Comparison of ENCODE assay signal across 8 mouse cellular contexts in genomic region chr9:75070457-75071028, GRCm38 (mm10). TPM values are rescaled to one million over a fixed set of nuclear protein-coding genes. Genes with fewer than 3 reads are reported as not detected.
DNase-seq lines count a peak whose midpoint lies in the region; ATAC-seq lines count a peak whose summit lies in the region.

Gene Myo5a (plus strand): TSS chr9:75071015.

- peak within 1 kb of the TSS; percentile 92 for H3K4me2 ChIP-seq in embryonic facial prominence, embryonic 11.5 days (ENCODE audit: low read depth, low read length)
- peak within 1 kb of the TSS; percentile 98 for H3K4me2 ChIP-seq in liver, embryonic 11.5 days
- peak within 1 kb of the TSS; percentile 97 for H3K4me2 ChIP-seq in stomach, embryonic 15.5 days

- H3K9me3 ChIP-seq in embryonic facial prominence, embryonic 11.5 days (replicated peaks; ENCODE audit: control insufficient read depth, low read length) = no peaks in the 10 kb centered on the region
- H3K9me3 ChIP-seq in liver, embryonic 11.5 days (ENCODE audit: control insufficient read depth, low read length) = no peaks in the 10 kb centered on the region
- H3K9me3 ChIP-seq in stomach, embryonic 15.5 days = no peaks in the 10 kb centered on the region

- DNase-seq in frontal cortex, adult 2 months (ENCODE audit: extremely low spot score in 1 of 2, low spot score in 1 of 2) = no peak
- DNase-seq in frontal cortex, postnatal 10 days (ENCODE audit: low spot score in 2 of 2) = no peak
- peak; percentile 16 for DNase-seq in 3T3-L1 (ENCODE audit: low read depth, low spot score)
- no peak for DNase-seq in embryonic facial prominence, embryonic 11.5 days (ENCODE audit: low spot score)
- no peak for DNase-seq in liver, embryonic 11.5 days (ENCODE audit: low spot score)
- no peak for DNase-seq in T-cell, adult 2 months (ENCODE audit: low spot score)

- H3K27me3 ChIP-seq in embryonic facial prominence, embryonic 11.5 days (ENCODE audit: control insufficient read depth, insufficient read depth, low read length) = no peaks in the 10 kb centered on the region
- H3K27me3 ChIP-seq in liver, embryonic 11.5 days (replicated peaks; ENCODE audit: control insufficient read depth, insufficient read depth, low read length) = peaks cover 14% of the 10 kb centered on the region
- H3K27me3 ChIP-seq in stomach, embryonic 15.5 days (replicated peaks) = no peaks in the 10 kb centered on the region

- H3K27ac ChIP-seq in embryonic facial prominence, embryonic 11.5 days (replicated peaks; ENCODE audit: low read depth, low read length) = peak within 1 kb of the TSS; percentile 87
- peak within 1 kb of the TSS; percentile 69 for H3K27ac ChIP-seq in liver, embryonic 11.5 days (ENCODE audit: low read depth, low read length)
- H3K27ac ChIP-seq in stomach, embryonic 15.5 days = peak within 1 kb of the TSS; percentile 87

- peak; percentile 70; the same call in 1 of the 2 replicates for ATAC-seq in embryonic facial prominence, embryonic 11.5 days (replicated peaks; ENCODE audit: insufficient number of reproducible peaks, low FRiP score, low TSS enrichment, low read depth)
- peak in 1 of 2 experiments; percentile 12; a peak in 1 of 4 replicates for ATAC-seq in hematopoietic stem cell, adult 5-6 weeks (replicated peaks in 1 of 2; ENCODE audit: insufficient read depth in 1 of 2, low FRiP score in 2 of 2, low TSS enrichment in 1 of 2, low read depth in 1 of 2, poor library complexity in 2 of 2, severe bottlenecking in 2 of 2)
- no peak; the same call in 1 of the 2 replicates for ATAC-seq in liver, embryonic 11.5 days (replicated peaks; ENCODE audit: low FRiP score)
- no peak for ATAC-seq in stomach, embryonic 15.5 days (ENCODE audit: insufficient read depth, low FRiP score, low read depth)

- H3K36me3 ChIP-seq in embryonic facial prominence, embryonic 11.5 days (replicated peaks; ENCODE audit: control insufficient read depth, insufficient read depth, low read depth, low read length) = no peaks in the 10 kb centered on the region
- H3K36me3 ChIP-seq in liver, embryonic 11.5 days (ENCODE audit: control insufficient read depth, insufficient read depth, low read length) = no peaks in the 10 kb centered on the region
- no peaks in the 10 kb centered on the region for H3K36me3 ChIP-seq in stomach, embryonic 15.5 days

- H3K9ac ChIP-seq in embryonic facial prominence, embryonic 11.5 days (replicated peaks; ENCODE audit: low read length) = peak within 1 kb of the TSS; percentile 92
- peak within 1 kb of the TSS; percentile 80 for H3K9ac ChIP-seq in liver, embryonic 11.5 days (ENCODE audit: low read depth, low read length)
- peak within 1 kb of the TSS; percentile 67 for H3K9ac ChIP-seq in stomach, embryonic 15.5 days

- H3K4me3 ChIP-seq in embryonic facial prominence, embryonic 11.5 days (ENCODE audit: low read depth, low read length) = peak within 1 kb of the TSS; percentile 88
- peak within 1 kb of the TSS; percentile 78 for H3K4me3 ChIP-seq in liver, embryonic 11.5 days (ENCODE audit: low read depth, low read length)
- peak within 1 kb of the TSS; percentile 79 for H3K4me3 ChIP-seq in stomach, embryonic 15.5 days (replicated peaks)

- 20% methylated on average over 23 of the region's 23 CpGs for WGBS in embryonic facial prominence, embryonic 11.5 days
- 21% methylated on average over 23 of the region's 23 CpGs for WGBS in liver, embryonic 11.5 days
- WGBS in stomach, embryonic 15.5 days = 21% methylated on average over 23 of the region's 23 CpGs

- H3K4me1 ChIP-seq in embryonic facial prominence, embryonic 11.5 days (ENCODE audit: control insufficient read depth, insufficient read depth, low read length) = no peaks in the 10 kb centered on the region
- H3K4me1 ChIP-seq in liver, embryonic 11.5 days (replicated peaks; ENCODE audit: control insufficient read depth, insufficient read depth, low read length) = no peaks in the 10 kb centered on the region
- 0 out of 2 replicates have a peak, but pooled peaks cover 4% of the 10 kb centered on the region for H3K4me1 ChIP-seq in stomach, embryonic 15.5 days

RNA-seq across cellular contexts. Expression of gene Myo5a, which starts in this region (rescaled TPM):
- polyA plus RNA-seq in frontal cortex, adult 2 months (2012; rRNA removed) = 102 and 109 TPM in 2 replicates
- polyA plus RNA-seq in embryonic facial prominence, embryonic 11.5 days (2014; fragmentation: Nextera tagmentation; extraction: Ambion mirVana) = 23.5 and 25.3 TPM in 2 replicates
- total RNA-seq in hematopoietic stem cell, adult 5-6 weeks (2017) = 137 and 162 TPM in 2 replicates
- polyA plus RNA-seq in liver, embryonic 11.5 days (2014; fragmentation: Nextera tagmentation; extraction: Ambion mirVana) = 7.0 and 7.5 TPM in 2 replicates
- 11.5 and 12.9 TPM in 2 replicates for polyA plus RNA-seq in stomach, embryonic 15.5 days (2015; fragmentation: Nextera tagmentation; extraction: Ambion mirVana)
